Mouse (Mus musculus) layer of hippocampus, postnatal 25 days (tissue): ENCODE data around the gene Cfi. TPM values are rescaled to one million over a fixed set of nuclear protein-coding genes. Genes with fewer than 3 reads are reported as not detected.
A peak's percentile ranks its signal among the peaks of the same experiment; 100 is the strongest.

Experiments
- DNase-seq, 2 experiments: peaks; one replicate each; pipeline ENCODE4 v3.0.0; 2022; ENCODE audit warnings: mixed read lengths in 2 of 2, low spot score in 1 of 2; ENCODE audit errors: extremely low spot score in 1 of 2
- total RNA-seq, 2 experiments: library from RNA; stranded (reverse); gene quantifications; 2 replicates each; pipeline ENCODE4 v1.2.3; 2021

Gene Cfi
- total RNA-seq, 2 experiments from 2014 or later = not detected

DNA sequence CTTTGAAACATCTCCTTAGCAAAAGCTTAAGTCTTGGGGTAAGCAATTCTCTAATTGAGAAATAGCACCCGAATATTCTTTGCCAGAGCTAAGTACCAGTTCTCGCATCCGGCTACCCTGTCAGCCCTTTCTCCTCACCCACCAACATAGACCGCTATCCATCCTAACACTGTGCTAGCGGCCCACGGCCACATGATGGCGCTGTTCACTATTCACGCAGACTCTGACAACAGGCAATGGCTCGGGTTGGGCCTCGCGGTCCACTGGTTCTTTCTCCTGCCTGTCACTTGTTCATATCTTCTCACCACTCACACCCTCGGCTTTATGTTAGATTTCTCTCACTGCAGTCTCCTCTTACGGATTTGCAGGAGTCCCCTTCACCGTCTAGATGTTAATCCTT, 28.0 kb downstream of the Cfi start:
- peak in 1 of 2 experiments; percentile 53 for DNase-seq

- no peak for DNase-seq
These were observed 41.6 kb downstream of the Cfi start for GRCm38 (mm10) chr3:129877327-129877726.

DNA sequence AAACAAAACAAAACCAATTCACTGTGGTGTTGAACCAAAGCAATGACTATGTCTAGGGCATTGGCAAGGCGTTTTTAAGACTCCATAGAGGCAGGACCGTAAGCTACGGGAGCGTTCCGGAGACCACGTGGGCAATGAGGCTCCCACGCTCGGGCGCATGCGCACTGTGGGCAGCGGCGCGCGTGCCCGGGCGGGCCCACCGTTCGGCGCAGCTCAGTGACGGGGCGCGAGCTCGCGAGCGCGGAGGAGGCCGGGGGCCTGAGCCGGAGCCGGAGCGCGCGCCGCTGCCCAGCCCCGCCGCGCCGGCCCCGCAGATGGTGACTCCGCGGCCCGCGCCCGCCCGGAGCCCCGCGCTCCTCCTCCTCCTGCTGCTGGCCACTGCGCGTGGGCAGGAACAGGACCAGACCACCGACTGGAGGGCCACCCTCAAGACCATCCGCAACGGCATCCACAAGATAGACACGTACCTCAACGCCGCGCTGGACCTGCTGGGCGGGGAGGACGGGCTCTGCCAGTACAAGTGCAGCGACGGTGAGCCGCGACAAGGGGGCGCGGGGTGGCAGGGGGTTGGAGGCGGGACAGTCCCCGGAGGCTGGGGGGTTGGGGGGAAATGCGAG, 42.8 kb downstream of the Cfi start, which contains the start of gene Pla2g12a:
Pla2g12a (plus strand) TSS at position 202 of the 617 bp plus-strand sequence.
- peak; percentile 89 to 90 for DNase-seq

GRCm38 (mm10) chr3:129879131-129879757, 43.6 kb downstream of the Cfi start:
- peak in 1 of 2 experiments; percentile 6 for DNase-seq

DNA sequence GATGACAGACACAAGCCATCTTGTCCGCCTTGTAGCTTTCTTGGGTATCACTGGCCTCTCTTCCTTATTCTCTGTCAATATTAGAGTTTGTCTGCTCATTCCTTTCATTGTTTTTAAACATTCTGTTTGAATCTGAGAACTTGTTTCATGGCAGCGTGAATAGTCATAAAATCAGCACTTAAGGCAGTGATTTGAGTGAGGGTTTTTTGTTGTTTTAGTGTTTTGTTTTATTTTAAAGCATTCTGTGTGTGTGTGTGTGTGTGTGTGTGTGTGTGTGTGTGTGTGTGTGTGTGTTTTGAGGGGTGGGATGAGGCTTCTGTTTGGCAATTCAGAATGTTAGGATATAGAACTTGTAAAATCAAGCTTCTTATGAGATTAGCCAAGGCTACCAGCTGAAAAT, 44.2 kb downstream of the Cfi start:
- no peak for DNase-seq

DNA sequence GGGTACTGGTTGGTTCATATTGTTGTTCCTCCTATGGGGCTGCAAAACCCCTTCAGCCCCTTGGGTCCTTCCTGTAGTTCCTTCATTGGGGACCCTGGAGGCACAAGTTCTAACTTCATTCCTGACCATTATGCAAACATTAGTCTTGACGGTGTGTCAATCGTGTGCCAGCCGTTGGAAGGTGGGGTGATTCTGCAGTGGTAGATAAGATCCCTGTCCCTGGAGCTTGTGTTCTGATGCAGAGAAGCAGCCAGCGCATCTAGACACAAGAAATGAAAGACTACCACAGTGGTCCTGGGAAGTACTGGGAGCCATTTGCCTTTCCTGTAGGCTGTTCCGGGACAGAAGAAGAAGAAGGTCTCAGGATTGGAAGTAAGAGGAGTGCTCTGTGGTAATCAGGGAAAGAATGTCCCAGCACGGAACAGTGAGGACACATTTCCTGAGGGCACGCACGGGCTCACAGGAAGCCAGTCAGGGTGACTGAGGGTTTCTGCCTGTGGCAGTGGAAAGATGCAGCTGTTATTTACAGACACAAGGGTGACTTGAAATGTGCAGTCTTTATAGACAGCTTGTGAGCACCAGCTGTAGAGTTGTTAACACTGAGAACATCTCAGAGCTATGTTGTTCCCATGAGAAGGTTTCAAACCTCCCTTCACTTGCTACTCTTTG, 45.4 kb downstream of the Cfi start:
- DNase-seq = no peak

DNA sequence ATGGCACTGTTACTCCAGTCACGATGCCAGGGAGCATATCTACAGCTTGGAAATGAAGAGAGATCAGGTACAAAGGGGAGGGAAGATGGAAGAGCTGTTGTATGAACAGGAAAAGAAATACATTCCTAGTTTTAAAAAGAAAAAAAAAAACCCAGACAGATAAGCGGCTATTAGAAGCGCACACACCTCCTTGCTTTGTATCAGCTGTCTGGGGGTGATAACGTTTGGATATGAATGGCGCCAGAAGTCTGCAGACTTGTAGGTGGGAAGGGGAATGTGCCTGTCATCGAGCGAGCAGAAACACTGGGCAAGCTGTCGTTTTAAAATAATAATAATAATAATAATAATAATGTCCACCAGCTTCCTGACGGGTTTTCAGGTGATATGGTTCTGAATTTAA, 49.9 kb downstream of the Cfi start:
- no peak for DNase-seq

DNA sequence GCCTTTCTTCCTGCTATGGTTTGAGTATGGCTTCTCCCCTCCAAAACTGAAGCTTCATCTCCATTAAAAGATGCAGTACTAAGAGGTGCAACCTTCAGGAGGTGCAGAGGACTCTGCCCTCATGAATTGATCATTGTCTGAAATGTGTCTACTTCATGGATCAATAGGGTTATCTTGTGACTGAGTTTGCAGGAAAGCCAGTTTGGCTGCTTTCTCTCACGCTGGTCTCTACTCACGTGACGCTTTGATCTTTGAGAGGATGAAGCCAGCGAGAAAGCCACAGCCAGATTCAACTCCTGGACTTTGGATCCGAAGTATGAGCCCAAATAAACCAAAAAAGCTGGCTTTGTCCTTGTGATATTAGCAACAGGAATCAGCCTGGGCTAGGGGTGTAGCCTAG, 50.7 kb downstream of the Cfi start:
- DNase-seq = no peak

DNA sequence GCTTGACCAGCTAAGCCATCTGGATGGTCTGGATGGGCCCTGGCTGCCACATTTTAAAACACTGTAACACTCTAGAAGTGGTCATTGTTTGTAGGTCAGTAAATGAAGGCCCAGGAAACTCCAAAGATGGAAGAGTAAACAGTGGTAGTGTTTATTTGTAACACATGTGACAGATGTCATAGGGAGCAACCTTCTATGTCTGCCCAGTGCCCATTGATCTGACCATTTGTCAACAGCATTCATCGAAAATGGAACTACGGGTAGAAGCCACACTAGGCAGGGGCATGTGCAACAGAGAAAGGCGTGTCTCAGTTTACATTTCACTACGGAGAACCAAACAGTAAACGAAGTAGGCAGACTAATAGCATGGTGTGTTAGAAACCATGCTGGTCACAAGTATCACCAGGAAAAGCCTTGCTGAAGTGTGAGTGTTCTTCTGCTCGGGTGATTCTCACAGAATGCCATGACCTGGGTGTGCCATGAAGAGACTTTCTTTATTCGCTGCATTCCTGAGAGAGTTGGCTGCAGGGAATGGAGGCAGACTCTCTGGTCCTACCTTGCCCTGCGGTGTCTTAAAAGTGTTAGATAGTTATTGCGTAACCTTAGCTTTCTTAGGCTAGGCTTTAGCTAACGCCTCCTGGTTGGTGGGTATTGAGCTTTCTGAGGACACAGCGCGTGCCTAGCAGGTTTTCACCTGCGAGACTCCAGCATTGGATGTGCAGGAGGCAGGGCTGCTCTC, 52.3 kb downstream of the Cfi start:
- DNase-seq = no peak

DNA sequence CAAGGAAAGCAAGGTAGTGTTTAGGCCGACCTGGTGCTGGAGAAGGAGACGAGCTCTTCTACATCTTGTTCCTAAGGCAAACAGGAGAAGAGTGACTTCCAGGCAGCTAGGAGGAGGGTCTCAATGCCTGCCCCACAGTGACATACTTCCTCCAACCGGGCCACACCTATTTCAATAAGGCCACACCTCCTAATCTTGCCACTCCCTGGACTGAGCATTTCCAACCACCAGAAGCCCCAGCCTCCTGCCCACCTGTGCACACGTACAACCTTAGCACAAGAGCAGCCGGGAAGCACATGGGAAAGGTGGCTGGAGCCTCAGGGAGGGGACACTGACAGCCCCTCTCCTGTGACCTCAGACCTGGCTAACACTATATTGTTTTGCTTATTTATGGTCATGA, 56.3 kb downstream of the Cfi start:
- DNase-seq = no peak

DNA sequence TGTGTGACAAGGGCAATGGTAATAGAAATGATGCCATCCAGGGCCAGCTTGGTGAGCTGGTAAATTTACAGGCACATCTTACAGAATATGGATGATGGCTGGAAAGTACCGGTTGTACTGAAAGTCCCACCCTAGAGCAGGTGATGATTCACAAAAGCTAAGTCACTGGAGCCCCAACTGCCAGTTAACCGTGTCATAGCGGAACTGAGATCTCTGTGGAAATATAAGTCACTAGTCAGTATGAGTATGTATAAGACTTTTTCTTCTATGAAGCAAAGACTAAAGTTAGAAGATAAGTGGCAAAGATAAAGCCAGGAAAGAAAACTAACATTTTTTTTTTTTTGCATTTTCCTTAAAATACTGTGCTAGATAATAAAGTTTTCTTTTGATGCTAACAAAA, 57.5 kb downstream of the Cfi start:
- no peak for DNase-seq

DNA sequence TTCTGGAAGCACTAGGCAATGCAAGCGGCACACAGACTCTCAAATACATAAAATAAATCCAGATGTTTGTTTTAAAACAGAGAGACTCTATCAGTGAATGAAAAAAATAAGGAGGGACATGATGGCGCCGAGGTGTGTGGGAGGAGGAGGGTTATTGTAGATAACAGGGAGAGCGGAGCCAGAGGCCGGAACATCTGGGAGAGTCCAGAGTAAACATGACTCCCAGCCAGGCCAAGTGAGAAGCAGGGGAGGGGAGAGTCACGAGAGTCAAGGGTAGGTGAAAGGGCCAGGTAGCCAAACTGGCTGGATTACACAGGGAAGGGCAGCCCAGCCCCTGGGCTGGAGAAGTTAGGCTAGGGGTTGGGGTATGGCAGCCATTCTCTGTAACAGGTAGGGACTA, 60.9 kb downstream of the Cfi start:
- no peak for DNase-seq

DNA sequence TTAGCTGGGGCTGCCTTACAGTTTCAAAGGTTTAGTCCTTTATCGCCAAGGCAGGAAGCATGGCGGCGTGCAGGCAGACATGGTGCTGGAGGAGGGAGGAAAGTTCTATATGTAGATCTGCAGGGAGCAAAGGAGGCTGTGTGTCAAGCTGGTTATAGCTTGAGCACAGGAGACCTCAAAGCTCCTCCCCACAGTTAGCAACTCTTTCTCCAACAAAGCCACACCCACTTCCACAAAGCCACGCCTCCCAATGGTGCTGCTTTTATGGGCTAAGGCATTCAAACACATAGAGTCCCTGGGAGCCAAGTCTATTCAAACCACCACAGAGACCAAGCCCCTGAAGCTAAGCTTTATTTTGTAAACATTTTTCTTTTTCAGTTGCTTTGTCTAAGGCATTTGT, 63.2 kb downstream of the Cfi start:
- no peak for DNase-seq

DNA sequence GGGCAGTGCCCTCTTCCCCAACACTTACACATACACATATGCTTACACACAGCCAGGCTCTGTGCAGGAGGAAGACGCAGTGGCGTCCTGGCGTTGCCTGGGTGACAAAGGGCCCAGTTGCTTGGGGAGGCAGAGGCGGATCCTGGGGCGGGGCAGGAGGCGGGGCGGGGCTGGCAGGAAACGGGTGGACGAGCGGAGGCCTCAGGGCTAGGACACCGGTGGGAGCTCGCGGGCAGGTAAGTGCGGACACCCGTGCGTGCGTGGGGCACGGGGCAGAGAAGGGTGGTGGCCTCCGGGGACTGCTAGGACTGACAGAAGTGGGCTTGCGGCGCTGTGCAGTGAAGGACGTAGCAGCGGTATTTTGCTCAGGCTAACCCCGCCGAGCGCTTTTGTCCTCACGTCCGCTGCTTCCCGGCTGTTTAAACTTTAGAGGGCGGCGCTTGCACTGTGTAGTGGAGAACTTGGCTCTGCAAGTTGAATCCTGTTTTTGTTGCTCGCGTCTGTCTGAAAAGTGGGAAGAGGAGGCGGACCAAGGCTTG, 65.7 kb downstream of the Cfi start, which contains the start of gene Casp6:
Casp6 (plus strand) TSS at position 155 of the 539 bp plus-strand sequence.
- peak; percentile 46 to 52 for DNase-seq

DNA sequence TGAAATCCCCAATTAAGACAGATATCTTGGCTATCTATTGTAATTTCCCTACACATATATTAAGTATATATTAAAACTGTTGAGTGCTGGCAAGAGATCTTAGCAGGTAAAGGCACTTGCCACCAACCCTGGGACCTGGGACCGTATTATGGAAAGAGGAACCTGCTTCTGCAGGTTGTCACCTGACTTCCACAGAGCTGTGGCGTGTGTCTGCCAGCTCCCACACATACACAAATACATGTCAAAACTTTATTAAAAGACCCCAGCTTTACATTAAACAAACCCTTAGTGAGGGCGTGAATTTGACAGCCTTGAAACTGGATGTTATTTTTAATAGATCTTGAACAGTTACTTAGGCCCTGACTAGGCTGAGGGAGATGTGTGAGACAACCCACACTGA, 67.7 kb downstream of the Cfi start:
- no peak for DNase-seq

- DNase-seq = no peak
These were observed 68.2 kb downstream of the Cfi start for GRCm38 (mm10) chr3:129903866-129904265.

GRCm38 (mm10) chr3:129904381-129905132, 68.9 kb downstream of the Cfi start:
- no peak for DNase-seq

DNA sequence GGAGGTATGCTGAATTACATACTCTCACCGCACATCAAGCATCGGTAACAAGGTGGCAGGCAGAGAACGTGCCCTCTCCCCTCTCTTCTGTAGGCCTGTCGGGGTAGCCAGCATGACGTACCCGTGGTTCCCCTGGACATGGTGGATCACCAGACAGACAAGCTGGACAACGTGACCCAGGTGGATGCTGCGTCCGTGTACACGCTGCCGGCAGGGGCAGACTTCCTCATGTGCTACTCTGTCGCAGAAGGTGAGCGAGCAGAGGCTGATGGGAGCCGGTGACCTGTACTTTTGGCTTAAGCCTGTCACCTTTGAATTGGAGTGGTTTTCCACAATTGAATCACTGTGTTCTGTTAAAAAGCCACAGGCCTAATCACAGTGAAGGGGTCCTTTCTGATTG, 76.3 kb downstream of the Cfi start:
- no peak for DNase-seq

- DNase-seq = no peak
These were observed 77.6 kb downstream of the Cfi start for GRCm38 (mm10) chr3:129913241-129913640.

DNA sequence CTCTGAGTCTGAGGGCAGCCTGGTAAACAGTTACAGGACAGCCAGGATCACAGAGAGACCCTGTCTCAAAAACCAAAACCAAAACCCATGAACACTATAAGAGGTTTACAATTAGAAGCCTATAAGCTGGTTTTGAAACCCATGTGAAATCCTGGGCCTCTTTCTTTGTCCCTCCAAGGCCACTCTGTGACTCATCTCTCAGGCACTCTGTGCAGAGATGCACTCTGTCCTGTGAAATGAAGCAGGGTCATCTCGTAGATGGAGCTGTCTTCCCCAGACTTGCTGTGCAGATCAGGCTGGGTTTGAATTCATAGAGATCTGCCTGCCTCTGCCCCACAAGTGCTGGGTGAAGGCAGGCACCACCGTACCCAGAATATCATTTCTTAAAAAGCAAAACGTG, 81.7 kb downstream of the Cfi start:
- no peak for DNase-seq
